Comparison of ENCODE assay signal across 9 mouse cellular contexts in the genomic region with DNA sequence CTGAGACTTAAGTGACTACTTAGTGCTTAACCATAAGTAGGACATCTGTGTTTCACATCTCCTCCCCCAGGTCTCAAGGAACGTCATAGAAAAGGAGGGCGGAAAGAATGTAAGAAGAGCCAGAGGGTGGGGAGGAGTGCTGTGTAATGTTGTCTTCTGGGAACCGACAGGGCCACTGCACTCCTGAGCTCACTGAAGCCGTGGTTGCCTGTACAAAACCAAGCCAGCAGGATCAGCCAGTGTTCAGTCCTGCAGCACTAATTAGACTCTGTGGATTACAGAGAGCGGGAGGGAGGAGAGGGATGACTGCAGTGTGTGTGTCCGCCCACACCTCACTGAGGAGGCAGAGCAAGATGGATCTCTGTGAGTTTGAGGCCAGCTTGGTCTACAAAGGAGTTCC. TPM values are rescaled to one million over a fixed set of nuclear protein-coding genes. Genes with fewer than 3 reads are reported as not detected.
A peak's percentile ranks its signal among the peaks of the same experiment; 100 is the strongest.
DNase-seq lines count a peak whose midpoint lies in the region; ATAC-seq and TF ChIP-seq lines count a peak whose summit lies in the region.
"Had no signal": no experiment of that assay in that cellular context is flagged by ENCODE, and none has a peak within 500 bp of the region (broad histone marks: within the 10 kb centered on the region; RNA-seq: fewer than 3 reads in every experiment).

No protein-coding gene starts in this region.

- no peak overlapping the region for H3K9ac ChIP-seq in heart, embryonic 11.5 days (ENCODE audit: low read depth, low read length)
- no peak overlapping the region for H3K9ac ChIP-seq in forebrain, embryonic 15.5 days (replicated peaks)
- H3K9ac ChIP-seq: liver, embryonic 15.5 days had no signal

- no peaks in the 10 kb centered on the region; the same call in 1 of the 2 replicates for H3K9me3 ChIP-seq in heart, embryonic 11.5 days (replicated peaks; ENCODE audit: control insufficient read depth, low read length)
- H3K9me3 ChIP-seq in forebrain, embryonic 15.5 days, result peaks cover 6% of the 10 kb centered on the region
- H3K9me3 ChIP-seq: liver, embryonic 15.5 days had no signal

- H3K4me3 ChIP-seq in heart, embryonic 11.5 days (ENCODE audit: low read depth, low read length), result no peak overlapping the region
- H3K4me3 ChIP-seq in forebrain, embryonic 15.5 days, result no peak overlapping the region
- H3K4me3 ChIP-seq: liver, embryonic 15.5 days had no signal

- no peaks in the 10 kb centered on the region for H3K27me3 ChIP-seq in heart, embryonic 11.5 days (ENCODE audit: control insufficient read depth, insufficient read depth, low read length)
- no peaks in the 10 kb centered on the region for H3K27me3 ChIP-seq in forebrain, embryonic 15.5 days
- H3K27me3 ChIP-seq: liver, embryonic 15.5 days had no signal

- no peak for TF ChIP-seq CTCF in brain, embryonic 14.5 days (IDR thresholded peaks at IDR 0.05; ENCODE audit: borderline replicate concordance, extremely low read depth, insufficient read depth, insufficient read length)

- H3K4me1 ChIP-seq in heart, embryonic 11.5 days (ENCODE audit: control insufficient read depth, insufficient read depth, low read length), result peaks cover 6% of the 10 kb centered on the region
- H3K4me1 ChIP-seq in forebrain, embryonic 15.5 days, result peaks cover 10% of the 10 kb centered on the region

- H3K27ac ChIP-seq in heart, embryonic 11.5 days (ENCODE audit: low read depth, low read length), result 0 out of 2 replicates have a peak overlapping the region, but pooled peaks have one; percentile 41
- H3K27ac ChIP-seq in forebrain, embryonic 15.5 days (replicated peaks), result no peak overlapping the region
- H3K27ac ChIP-seq: liver, embryonic 15.5 days had no signal

- 0 out of 2 replicates have a peak, but pooled peaks cover 2% of the 10 kb centered on the region for H3K36me3 ChIP-seq in heart, embryonic 11.5 days (ENCODE audit: control insufficient read depth, insufficient read depth, low read length)
- 0 out of 2 replicates have a peak, but pooled peaks cover 4% of the 10 kb centered on the region for H3K36me3 ChIP-seq in forebrain, embryonic 15.5 days
- H3K36me3 ChIP-seq: liver, embryonic 15.5 days had no signal

- ATAC-seq in heart, embryonic 11.5 days (replicated peaks; ENCODE audit: insufficient number of reproducible peaks, low FRiP score, low TSS enrichment), result no peak
- peak; percentile 51; the same call in 1 of the 2 replicates for ATAC-seq in forebrain, embryonic 15.5 days (replicated peaks)
- no peak for ATAC-seq in megakaryocyte progenitor cell, adult 5-6 weeks (replicated peaks; ENCODE audit: poor library complexity)

- DNase-seq in heart, adult 9 months (ENCODE audit: low spot score in 2 of 2), result no peak
- DNase-seq in brain, embryonic 14.5 days (ENCODE audit: low read depth), result peak; percentile 75
- peak; percentile 50 to 81 for DNase-seq in left cerebral cortex, postnatal 25 days (ENCODE audit: low spot score in 2 of 2)
- no peak for DNase-seq in spleen, postnatal 4 days (ENCODE audit: low spot score in 2 of 2)
- no peak for DNase-seq in spleen, postnatal 36 days (ENCODE audit: low spot score in 2 of 2)

- TF ChIP-seq POLR2A in brain, embryonic 14.5 days (IDR thresholded peaks at IDR 0.05; ENCODE audit: borderline replicate concordance, extremely low read depth, insufficient read depth, insufficient read length, poor library complexity, severe bottlenecking), result no peak

- WGBS in heart, embryonic 11.5 days (ENCODE audit: insufficient replicate concordance), result 51% methylated on average over 6 of the region's 6 CpGs
- 11% methylated on average over 6 of the region's 6 CpGs for WGBS in forebrain, embryonic 15.5 days

- H3K4me2 ChIP-seq in heart, embryonic 11.5 days, result no peak overlapping the region
- H3K4me2 ChIP-seq in forebrain, embryonic 15.5 days (replicated peaks), result no peak overlapping the region
- H3K4me2 ChIP-seq: liver, embryonic 15.5 days had no signal

- intact Hi-C loops in left cerebral cortex, postnatal 25 days (cut with DNase I), result no loop called here

RNA-seq across cellular contexts. Expression of gene Wdfy2, which starts 13.5 kb away (rescaled TPM):
- 7.6 and 9.4 TPM in 2 replicates for polyA plus RNA-seq in heart, embryonic 11.5 days (2014; fragmentation: Nextera tagmentation; extraction: Ambion mirVana)
- polyA plus RNA-seq in brain, embryonic 14.5 days (2012; rRNA removed), result 11.4 and 15.4 TPM in 2 replicates
- polyA plus RNA-seq in forebrain, embryonic 15.5 days (2015; fragmentation: Nextera tagmentation; extraction: Ambion mirVana), result 8.5 and 8.7 TPM in 2 replicates
- 10 to 100 TPM; 11.4 to 12.1 TPM for total RNA-seq in left cerebral cortex, postnatal 25 days (2021)
- 18.2 and 19.6 TPM in 2 replicates for total RNA-seq in megakaryocyte progenitor cell, adult 5-6 weeks (2015)
- 22.1 and 24.2 TPM in 2 replicates for total RNA-seq in megakaryocyte progenitor cell, adult 5-6 weeks (2017)

Comparison
In these comparisons a context has a peak if more than half of its experiments do, and no peak if none do; other contexts are left out.
1. DNase-seq: peak in brain, embryonic 14.5 days (single experiment) and left cerebral cortex, postnatal 25 days (2 of 2); none in heart, adult 9 months (0 of 2), spleen, postnatal 4 days (0 of 2) and spleen, postnatal 36 days (0 of 2).